Mouse (Mus musculus) left cerebral cortex, postnatal 14 days (tissue): ENCODE data around the gene Slc36a2. TPM values are rescaled to one million over a fixed set of nuclear protein-coding genes. Genes with fewer than 3 reads are reported as not detected.
"Not testable (repeated sequence)": the region's sequence is repeated elsewhere in the genome, so short reads cannot be mapped to it uniquely, and the experiment has no call there.

Experiments used
- DNase-seq, 2 experiments: peaks; one replicate each; pipeline ENCODE4 v3.0.0; 2021 to 2022; ENCODE audit warnings: low spot score in 2 of 2, mixed read lengths in 1 of 2
- intact Hi-C: fragments of 180-260 bp; cut with DNase I; formaldehyde crosslinking; loops from one replicate; pipeline ENCODE4 v1.15.1; 2025
- total RNA-seq, 2 experiments: library from RNA; stranded (reverse); gene quantifications; 2 replicates each; pipeline ENCODE4 v1.2.3; 2021

Slc36a2 gene
- total RNA-seq, 2 experiments from 2014 or later: 0.26 to 0.42 TPM

DNA sequence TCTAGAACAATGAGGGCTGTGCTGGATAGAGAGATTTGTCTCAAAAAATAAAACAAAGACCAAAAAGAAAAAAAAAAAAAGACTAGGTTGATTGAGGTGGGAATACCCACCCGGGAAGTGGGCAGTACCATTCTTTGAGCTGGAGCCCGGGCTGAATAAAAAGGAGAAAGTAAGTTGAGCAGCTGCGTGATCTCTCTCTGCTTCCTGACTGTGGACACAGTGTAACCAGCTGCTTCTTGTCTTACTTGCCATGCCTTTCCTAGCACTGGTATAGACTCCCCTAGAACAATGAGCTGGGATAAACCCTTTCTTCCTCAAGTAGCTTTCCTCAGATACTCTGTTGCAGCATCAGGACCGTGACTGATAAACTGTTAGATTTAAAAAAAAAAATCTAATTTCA lies 43.4 kb downstream of the Slc36a2 start:
- intact Hi-C loops: no loop called here
- no peak for DNase-seq

- DNase-seq: no peak
Measured at GRCm38 (mm10) chr11:55137646-55138045, 47.2 kb downstream of the Slc36a2 start.

GRCm38 (mm10) chr11:55136770-55137547 lies 47.9 kb downstream of the Slc36a2 start:
- DNase-seq: peak; percentile 19 to 40
- intact Hi-C loops: no loop called here

More at GRCm38 (mm10) chr11:55137646-55138045, 47.2 kb downstream of the Slc36a2 start:
- intact Hi-C loops: no loop called here

GRCm38 (mm10) chr11:55134871-55135270 lies 50.0 kb downstream of the Slc36a2 start:
- no peak for DNase-seq
- intact Hi-C loops: no loop called here

DNA sequence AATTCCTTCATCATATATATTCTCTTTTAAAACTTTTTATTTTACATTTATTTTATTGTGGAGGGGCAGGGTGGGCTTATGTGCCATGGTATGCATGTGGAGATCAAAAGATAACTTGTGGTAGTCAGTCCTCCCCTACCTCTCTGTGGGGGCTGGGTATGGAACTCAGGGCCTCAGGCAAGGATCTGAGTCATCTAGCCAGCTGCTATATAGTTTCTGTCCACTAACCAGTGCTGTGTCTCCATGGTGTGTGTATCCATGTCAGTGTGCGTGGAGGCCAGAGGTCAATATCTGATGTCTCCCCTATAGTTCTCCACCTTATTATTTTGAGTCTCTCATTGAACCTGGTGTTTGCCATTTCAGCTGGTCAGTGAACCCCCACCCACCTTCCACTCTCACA lies 50.5 kb downstream of the Slc36a2 start:
- intact Hi-C loops: no loop called here
- DNase-seq: no peak

- intact Hi-C loops: no loop called here
Measured at GRCm38 (mm10) chr11:55133204-55133603, 51.7 kb downstream of the Slc36a2 start.

GRCm38 (mm10) chr11:55131946-55132345 lies 52.9 kb downstream of the Slc36a2 start:
- no peak for DNase-seq
- intact Hi-C loops: no loop called here

More at GRCm38 (mm10) chr11:55133204-55133603, 51.7 kb downstream of the Slc36a2 start:
- no peak for DNase-seq

- intact Hi-C loops: no loop called here
Measured at GRCm38 (mm10) chr11:55131077-55131742, 53.7 kb downstream of the Slc36a2 start.

DNA sequence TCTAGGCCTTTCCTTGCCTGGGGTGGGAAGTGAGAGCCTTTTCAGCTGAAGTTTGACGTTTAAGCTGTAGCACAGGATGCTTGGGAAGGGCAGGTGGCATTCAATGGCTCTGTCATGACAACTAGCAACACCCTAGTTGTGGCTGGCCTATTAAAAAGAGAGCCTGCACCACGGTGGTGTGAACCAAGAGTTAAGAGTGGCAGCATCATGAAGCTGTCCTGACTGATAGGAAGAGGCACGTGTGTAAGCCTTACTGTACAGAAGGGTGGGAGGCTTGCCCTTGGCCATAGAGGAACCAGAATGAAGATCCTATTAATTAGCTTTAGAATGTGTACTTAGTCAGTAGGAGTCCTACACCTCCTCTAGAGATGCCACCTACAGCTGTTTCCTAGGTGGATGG lies 56.5 kb downstream of the Slc36a2 start:
- intact Hi-C loops: no loop called here
- no peak for DNase-seq

More at GRCm38 (mm10) chr11:55131077-55131742, 53.7 kb downstream of the Slc36a2 start:
- no peak for DNase-seq

DNA sequence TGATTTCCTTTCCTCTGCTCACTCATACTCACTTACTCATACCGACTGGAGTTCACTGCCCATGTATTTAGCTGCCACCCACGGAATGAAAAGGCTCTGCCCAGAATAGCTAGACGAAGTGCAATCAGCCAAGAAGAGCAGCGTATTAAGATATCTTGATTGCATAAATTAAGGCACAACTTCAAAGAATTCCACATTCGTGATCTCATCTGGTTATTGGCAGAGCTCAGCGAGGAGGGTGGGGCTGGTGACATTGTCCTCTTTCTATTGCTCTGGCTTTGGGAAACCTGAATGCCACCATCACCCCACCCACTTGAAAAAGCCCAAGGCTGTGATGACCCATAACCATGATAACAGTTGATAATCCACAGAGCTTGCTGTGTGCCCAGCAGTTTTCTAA lies 56.9 kb downstream of the Slc36a2 start:
- DNase-seq: peak; percentile 28 to 42
- intact Hi-C loops: no loop called here

DNA sequence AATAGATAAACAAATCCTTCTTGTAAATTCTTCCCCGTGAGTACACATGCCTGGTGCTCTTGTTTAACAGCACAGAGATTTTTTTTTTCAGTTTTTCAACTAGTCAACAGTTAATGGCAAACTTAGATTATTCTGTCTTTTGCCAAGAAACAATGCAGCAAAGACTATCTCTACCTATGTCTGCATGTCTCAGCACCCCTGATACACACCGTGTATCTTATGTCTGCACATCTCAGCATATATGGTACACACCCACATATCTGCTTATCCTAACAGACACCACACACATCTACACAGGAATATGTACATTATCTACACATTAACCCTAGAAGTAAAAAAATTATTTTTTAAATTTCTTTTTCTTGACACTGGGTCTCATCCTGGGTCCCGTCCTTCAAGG lies 58.2 kb downstream of the Slc36a2 start:
- no peak for DNase-seq
- intact Hi-C loops: no loop called here

- intact Hi-C loops: no loop called here
- no peak for DNase-seq
Measured at GRCm38 (mm10) chr11:55121430-55121829, 63.4 kb downstream of the Slc36a2 start.

- no peak for DNase-seq
- intact Hi-C loops: no loop called here
Measured at GRCm38 (mm10) chr11:55120821-55121271, 64.0 kb downstream of the Slc36a2 start.

DNA sequence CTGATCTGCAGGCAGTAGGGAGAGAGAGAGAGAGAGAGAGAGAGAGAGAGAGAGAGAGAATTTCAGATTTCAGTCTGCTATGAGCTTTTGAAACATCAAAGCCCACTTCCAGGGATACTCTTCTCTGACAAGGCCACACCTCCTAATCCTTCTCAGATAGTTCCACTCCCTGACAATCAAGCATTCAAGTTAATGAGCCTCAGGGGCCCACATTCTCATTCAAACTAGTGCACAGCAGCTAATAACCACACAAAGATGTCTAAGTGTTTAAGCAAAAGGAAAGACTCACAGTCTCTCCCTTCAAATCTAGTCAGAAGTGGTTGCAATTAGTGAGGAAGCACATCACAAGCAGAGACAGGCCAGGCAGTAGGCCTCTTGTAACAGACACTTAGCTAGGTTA lies 64.6 kb downstream of the Slc36a2 start:
- intact Hi-C loops: no loop called here
- no peak for DNase-seq

DNA sequence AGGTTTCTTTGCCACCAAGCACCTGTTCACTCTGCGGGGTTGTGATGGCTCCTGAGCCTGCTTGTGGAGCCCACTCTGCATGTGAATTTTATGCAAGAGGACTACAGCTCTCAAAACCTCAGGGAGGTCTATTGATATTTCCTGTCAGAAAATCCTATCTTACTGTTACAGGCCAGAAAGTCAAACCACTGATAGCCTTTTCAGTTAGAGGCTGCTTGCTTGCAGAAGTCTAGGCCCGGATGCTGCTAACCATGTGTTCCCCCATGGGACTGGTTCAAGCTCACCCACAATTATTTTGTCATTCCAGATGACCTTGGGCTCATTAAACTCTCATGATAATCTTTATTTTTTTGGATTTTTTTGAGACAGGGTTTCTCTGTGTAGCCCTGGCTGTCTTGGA lies 67.8 kb downstream of the Slc36a2 start:
- intact Hi-C loops: no loop called here
- no peak for DNase-seq

DNA sequence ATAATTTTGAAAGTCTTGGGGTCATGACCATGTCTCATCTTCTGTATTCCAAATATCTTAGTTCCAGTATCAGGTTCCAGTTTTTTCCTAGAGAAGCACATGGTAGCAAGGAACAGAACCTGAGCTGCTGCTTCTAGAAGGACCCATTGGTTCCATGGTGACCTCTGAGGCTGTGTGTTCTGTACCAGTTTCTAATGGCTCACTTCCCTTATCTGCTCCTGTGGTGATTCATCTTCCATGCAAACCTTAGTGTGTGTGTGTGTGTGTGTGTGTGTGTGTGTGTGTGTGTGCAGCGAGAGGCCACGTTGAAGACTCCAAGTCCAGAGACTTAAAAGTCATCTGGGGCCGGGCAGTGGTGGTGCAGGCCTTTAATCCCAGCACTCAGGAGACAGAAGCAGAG lies 68.9 kb downstream of the Slc36a2 start:
- no peak for DNase-seq
- intact Hi-C loops: no loop called here

DNA sequence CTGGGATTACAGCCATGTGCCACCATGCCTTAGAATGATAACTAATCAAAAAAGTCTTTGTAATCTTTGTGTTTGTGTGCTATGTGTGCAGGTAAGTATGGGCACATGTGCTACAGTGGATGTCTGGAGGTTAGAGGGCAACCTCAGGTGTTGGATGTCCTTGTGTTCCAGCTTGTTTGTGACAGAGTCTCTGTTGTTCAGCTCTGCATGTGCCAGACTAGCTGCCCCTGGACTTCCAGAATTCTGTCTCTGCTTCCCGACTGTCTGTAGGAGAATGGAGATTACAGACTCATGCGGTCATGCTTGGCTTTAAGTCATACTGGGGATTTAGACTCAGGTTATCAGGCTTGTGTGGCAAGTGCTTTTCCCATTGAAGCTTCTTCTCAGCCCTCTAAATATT lies 70.6 kb downstream of the Slc36a2 start:
- intact Hi-C loops: no loop called here
- no peak for DNase-seq

DNA sequence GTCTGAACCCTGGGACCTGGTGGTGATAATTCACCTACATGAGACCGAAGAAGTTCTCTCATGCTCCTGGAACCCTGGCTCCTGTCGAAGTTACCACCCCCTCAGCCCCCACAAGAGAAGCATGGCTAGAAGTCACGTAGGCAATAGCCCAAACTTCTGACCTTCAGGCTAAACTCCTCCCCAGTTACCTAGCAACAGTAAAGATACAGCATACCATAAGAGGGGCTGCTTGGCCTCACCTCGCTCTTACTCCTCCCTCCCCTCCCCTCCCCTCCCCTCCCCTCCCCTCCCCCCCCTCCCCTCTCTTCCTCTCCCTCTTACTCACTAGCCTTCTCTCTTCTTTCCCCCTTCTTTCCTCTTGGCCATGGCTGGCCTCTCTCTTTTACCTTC lies 71.0 kb downstream of the Slc36a2 start:
- DNase-seq, intact Hi-C loops: not testable (repeated sequence)

DNA sequence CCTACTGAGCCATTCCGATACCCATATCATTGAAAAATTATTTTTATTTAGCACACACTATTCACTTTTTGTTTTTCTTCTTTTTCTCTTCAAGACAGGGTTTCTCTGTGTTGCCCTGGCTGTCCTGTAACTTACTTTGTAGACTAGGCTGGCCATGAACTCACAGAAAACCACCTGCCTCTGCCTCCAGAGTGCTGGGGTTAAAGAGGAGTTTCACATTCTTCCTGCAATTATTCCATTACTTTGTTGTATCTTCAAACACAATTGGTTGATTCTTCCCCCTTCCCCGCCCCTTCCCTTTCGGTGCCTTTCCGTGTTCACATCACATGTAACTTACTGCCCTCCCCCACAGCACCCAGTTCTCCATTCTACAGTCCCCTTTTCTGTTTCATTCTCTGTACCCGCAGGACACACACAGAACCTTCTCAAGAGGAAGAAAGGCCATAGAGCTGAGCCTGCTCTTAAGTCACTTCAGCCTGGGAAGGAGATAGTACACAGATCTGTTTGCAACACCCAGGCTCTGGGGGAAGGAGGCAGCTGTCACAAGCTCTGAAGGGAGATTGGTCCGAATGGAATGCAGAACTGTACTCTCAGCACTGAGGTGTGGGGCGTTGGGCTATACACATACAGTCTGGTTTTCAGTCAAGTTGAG lies 71.5 kb downstream of the Slc36a2 start:
- DNase-seq: peak in 1 of 2 experiments; percentile 49
- intact Hi-C loops: no loop called here

GRCm38 (mm10) chr11:55110566-55111169 lies 74.2 kb downstream of the Slc36a2 start:
- intact Hi-C loops: no loop called here
- DNase-seq: no peak
